Mouse (Mus musculus) testis, adult 2 months (tissue): Measurements from ENCODE around the gene St7. TPM values are rescaled to one million over a fixed set of nuclear protein-coding genes. Genes with fewer than 3 reads are reported as not detected.

Experiments used
- H3K27ac ChIP-seq: fragments of 200-500 bp; 2 replicates; pipeline ENCODE4 v1.5.1; 2012; ENCODE audit warnings: low read depth, low read length; ENCODE audit not compliant: control insufficient read depth, insufficient read depth
- H3K27me3 ChIP-seq: fragments of 200-500 bp; 2 replicates; pipeline ENCODE4 v1.6.1; 2012; ENCODE audit warnings: mild to moderate bottlenecking, low read length, moderate library complexity; ENCODE audit not compliant: control insufficient read depth, insufficient read depth
- H3K36me3 ChIP-seq: fragments of 200-500 bp; 2 replicates; pipeline ENCODE4 v1.6.1; 2012; ENCODE audit warnings: mild to moderate bottlenecking, low read length; ENCODE audit not compliant: control insufficient read depth, insufficient read depth
- H3K4me1 ChIP-seq: fragments of 200-500 bp; 2 replicates; pipeline ENCODE4 v1.6.1; 2012; ENCODE audit warnings: low read length; ENCODE audit not compliant: control insufficient read depth, insufficient read depth
- H3K4me3 ChIP-seq: fragments of 200-500 bp; 2 replicates; pipeline ENCODE4 v1.5.1; 2012; ENCODE audit warnings: low read depth, mild to moderate bottlenecking, low read length, moderate library complexity, mixed read lengths; ENCODE audit not compliant: control insufficient read depth
- CTCF ChIP-seq: fragments of 200-500 bp; IDR thresholded peaks from 2 replicates; pipeline ENCODE4 v1.5.1; 2012; ENCODE audit warnings: low read depth, mild to moderate bottlenecking, inconsistent platforms, low read length, moderate library complexity; ENCODE audit not compliant: control insufficient read depth, insufficient read depth, insufficient replicate concordance
- POLR2A ChIP-seq: fragments of 200-500 bp; IDR thresholded peaks from 2 replicates; pipeline ENCODE4 v1.6.1; 2012; ENCODE audit warnings: low read depth, mild to moderate bottlenecking, inconsistent platforms, low read length, moderate library complexity; ENCODE audit not compliant: control insufficient read depth
- polyA plus RNA-seq: library from polyadenylated mRNA; depleted of rRNA; stranded (reverse); fragments of >200 nt; gene quantifications from 2 replicates; pipeline ENCODE4 v1.2.3, GENCODE M21; 2012

The St7 gene
- polyA plus RNA-seq, 1 experiment: 16.1 TPM

DNA sequence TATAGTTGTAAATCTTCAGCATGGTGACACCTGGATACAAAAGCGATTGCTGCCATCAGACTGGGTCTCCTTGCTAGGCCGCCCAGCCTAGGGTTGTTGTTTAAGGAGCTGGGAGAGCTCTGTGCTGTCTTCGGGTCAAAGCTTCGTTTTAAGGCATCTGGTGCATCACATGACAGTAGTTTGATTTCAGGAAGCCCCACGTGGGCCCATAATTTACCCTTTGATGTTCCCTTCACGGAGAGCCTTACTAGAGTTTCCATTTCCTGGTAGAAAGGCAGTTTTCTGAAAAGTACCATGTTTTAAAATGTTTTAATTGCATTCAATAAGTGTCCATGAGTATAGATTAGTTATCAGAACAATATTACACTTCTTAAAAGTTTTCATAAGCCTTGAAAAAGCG lies 239.1 kb downstream of the St7 start:
- H3K4me3 ChIP-seq: no peak overlapping the region
- no peaks in the 10 kb centered on the region for H3K4me1 ChIP-seq
- H3K36me3 ChIP-seq: no peaks in the 10 kb centered on the region
- TF ChIP-seq POLR2A (no peak), CTCF (no peak)
- no peaks in the 10 kb centered on the region for H3K27me3 ChIP-seq
- H3K27ac ChIP-seq: no peak overlapping the region

DNA sequence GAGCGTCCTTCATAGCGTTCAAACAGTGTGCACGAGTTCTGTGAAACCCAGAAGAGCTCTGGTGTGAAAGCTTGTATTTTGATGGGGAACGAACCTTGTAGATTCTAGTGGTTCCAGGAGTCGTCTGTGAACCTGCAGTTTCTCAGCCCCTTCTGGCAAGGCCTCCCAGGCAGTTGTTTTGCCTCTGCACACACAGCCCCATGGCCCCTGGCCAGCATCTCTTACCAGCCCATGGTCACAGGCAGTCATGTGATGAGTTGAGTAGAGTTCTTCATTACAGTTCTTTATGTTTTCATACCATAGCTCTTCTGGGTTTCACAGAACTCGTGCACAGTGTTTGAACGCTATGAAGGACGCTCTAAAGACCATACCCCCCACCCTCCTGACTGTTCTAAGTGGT lies 240.1 kb downstream of the St7 start:
- no peak for TF ChIP-seq CTCF
- no peak for TF ChIP-seq POLR2A
- H3K36me3 ChIP-seq: no peaks in the 10 kb centered on the region
- H3K4me1 ChIP-seq: no peaks in the 10 kb centered on the region
- no peak overlapping the region for H3K4me3 ChIP-seq
- no peak overlapping the region for H3K27ac ChIP-seq
- no peaks in the 10 kb centered on the region for H3K27me3 ChIP-seq

DNA sequence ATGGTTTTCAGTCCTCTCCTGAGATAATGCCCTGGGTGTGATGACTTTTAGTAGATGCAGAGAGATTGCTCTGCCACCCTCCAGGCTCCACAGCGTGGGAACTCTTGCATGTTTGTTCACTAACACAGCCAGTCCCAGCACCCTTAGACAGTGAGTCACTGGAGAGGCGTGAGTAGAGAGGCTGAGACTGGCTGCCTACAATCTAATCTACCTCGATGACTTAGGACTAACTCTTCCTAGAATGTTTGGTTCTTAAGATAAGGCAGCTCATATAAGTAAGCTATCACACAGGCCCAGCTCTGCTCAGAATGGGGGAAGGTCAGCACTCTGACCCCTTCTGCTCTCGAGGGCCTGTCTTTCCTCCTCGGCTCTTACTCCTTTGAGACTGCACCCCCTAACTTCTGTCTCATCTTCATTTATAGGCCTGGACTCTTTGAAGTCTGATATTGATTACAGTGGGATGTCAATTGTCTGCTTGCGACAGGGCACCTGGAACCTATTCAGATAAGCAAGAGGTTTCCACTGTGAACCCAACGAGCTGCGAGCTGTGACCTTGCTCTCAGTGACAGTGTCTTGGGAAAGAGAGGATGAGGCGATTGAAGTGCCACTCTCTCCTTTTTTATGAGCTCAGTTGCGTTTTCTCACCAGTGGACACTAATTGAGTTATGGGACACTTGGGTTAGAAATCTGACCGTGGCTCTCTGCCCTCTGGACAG lies 246.1 kb downstream of the St7 start:
- H3K27me3 ChIP-seq: no peaks in the 10 kb centered on the region
- H3K36me3 ChIP-seq: no peaks in the 10 kb centered on the region

DNA sequence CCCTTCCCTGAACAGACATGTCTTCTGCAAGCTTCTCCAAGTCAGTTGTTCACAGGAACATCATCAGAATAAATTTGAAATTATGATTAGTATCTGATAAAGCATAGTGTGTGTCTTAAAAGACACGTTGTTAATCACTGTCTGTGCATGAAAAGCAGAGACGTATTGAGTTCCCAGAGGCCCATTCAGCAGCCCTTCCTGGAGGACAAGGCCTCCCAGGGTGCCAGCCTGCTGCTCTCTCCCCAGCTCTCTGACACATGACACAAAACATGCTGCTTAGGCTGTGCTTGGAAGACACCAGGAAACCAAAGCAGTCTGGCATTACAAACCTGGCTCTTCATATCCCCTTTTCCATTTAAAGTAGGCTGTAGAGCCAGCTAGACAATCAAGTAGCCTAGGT lies 249.2 kb downstream of the St7 start:
- no peak overlapping the region for H3K27ac ChIP-seq
- H3K27me3 ChIP-seq: no peaks in the 10 kb centered on the region
- H3K4me1 ChIP-seq: no peaks in the 10 kb centered on the region
- no peak for TF ChIP-seq POLR2A
- no peak for TF ChIP-seq CTCF
- H3K4me3 ChIP-seq: no peak overlapping the region
- no peaks in the 10 kb centered on the region for H3K36me3 ChIP-seq

More for the DNA sequence above, 246.1 kb downstream of the St7 start:
- Histone ChIP-seq H3K4me3 (no peak overlapping the region), H3K27ac (no peak overlapping the region), H3K4me1 (no peaks in the 10 kb centered on the region)
- no peak for TF ChIP-seq POLR2A
- TF ChIP-seq CTCF: no peak

DNA sequence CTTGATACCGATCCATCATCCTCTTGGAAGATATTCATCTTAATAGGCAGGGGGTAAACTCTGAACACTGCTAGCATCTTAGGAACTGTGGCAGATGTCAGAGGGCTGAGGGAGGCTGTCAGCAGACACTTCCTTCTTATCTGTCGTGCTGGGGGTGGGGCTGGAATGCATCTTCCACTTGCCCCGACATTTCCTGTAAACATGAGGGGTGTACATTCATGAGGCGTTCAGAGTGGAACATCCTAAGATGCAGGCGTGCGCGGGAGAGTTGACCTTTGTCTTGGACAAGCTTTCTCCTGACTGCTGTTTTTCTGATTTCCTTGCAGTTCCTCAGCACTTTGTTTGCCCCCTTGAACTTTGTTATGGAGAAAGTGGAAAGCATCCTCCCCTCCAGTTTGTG lies 249.6 kb downstream of the St7 start:
- H3K4me1 ChIP-seq: no peaks in the 10 kb centered on the region
- no peak overlapping the region for H3K27ac ChIP-seq
- H3K36me3 ChIP-seq: no peaks in the 10 kb centered on the region
- H3K27me3 ChIP-seq: no peaks in the 10 kb centered on the region
- H3K4me3 ChIP-seq: no peak overlapping the region
- TF ChIP-seq CTCF: no peak
- no peak for TF ChIP-seq POLR2A

DNA sequence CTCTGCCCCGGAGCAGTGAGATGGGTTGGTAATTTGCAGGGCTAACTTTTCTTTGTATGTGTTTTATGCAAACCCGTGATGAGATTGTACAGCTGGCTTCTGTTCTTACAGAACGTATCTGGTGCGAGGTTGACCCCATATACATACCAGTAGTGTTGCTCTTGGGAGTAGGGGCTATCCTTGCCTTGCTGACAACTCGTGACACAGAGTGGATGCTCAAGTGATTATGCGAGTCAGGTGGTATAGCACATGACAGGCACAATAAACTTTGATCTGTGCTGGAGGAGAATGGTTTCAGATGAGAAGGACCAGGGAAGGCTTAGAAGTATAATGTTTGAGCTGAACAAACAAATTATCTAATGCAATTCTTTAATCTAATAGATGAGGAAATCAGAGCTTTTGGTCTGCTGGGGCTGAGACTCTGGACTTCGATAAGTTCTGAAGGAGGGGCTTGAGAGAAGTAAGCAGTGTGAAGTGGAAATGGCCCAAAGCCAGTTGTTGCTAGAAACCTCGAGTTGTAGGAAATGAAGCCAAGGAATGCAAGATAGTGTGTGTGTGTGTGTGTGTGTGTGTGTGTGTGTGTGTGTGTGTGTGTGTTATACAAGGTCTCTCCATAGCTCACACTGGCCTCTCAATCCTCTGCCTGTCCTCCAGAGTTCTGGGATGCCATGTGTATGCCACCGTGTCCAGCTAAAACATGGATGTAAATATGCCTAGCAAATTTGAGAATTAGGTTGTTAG lies 251.3 kb downstream of the St7 start:
- Histone ChIP-seq H3K36me3 (no peaks in the 10 kb centered on the region), H3K4me1 (no peaks in the 10 kb centered on the region), H3K27ac (no peak overlapping the region), H3K4me3 (no peak overlapping the region), H3K27me3 (no peaks in the 10 kb centered on the region)
- TF ChIP-seq CTCF (no peak), POLR2A (no peak)

DNA sequence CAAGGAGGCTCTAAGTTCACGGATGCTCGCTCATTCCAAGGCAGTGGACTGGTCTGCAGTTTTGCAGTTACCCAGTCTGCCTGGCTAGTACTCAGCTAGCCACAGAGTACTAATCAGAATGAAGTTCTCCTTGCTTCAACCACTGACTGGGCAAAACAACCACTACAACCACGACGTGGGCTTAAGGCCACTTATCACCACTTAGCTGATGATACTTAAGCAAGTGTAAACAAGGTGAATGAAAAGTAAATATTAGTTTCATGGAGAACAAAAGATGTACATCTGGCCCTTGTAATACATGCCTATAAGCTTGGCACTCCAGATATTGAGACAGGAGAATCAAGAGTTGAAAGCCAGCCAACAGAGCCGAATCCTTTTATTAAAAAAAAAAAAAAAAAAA lies 253.7 kb downstream of the St7 start:
- no peak overlapping the region for H3K27ac ChIP-seq
- TF ChIP-seq POLR2A: no peak
- TF ChIP-seq CTCF: no peak
- no peaks in the 10 kb centered on the region for H3K27me3 ChIP-seq
- no peak overlapping the region for H3K4me3 ChIP-seq
- no peaks in the 10 kb centered on the region for H3K36me3 ChIP-seq
- no peaks in the 10 kb centered on the region for H3K4me1 ChIP-seq
